Mouse (Mus musculus): ENCODE measurements around the gene Maml2.

GRCm38 (mm10) chr9:13430302-13430701 lies 132.5 kb downstream of the Maml2 start:
- no peak for TF ChIP-seq ZC3H11A (IDR thresholded peaks at IDR 0.05; ENCODE audit: borderline replicate concordance, low read depth, low read length)
- TF ChIP-seq HCFC1 (IDR thresholded peaks at IDR 0.05; ENCODE audit: borderline replicate concordance, insufficient read depth, low read length): no peak
